Mouse (Mus musculus) right cerebral cortex, postnatal 10 days (tissue): Measurements from ENCODE around the gene Pacrg.
A peak's percentile ranks its signal among the peaks of the same experiment; 100 is the strongest.

ENCODE experiments used
- DNase-seq, 2 experiments: peaks; one replicate each; pipeline ENCODE4 v3.0.0; 2021; ENCODE audit warnings: low spot score in 2 of 2

The Pacrg gene

DNA sequence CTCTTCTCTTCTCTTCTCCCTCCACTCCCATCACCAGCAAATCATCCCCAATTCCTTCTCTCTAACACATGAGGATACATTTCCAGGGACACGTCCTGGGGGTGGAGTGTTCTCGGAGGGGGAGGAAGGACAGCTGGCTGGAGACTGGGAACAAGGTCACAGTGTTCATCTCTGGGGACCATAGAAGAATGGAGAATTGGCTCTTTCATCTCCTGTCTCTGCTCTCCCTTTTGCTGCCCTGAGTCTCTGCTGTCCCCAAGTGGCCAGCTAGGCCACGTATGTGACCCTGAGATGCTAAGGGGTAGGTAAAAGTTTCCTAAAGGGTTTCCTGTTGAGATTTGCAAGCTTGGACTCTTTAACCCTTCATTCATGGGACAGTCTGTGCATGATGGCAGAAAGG, 347.0 kb downstream of the Pacrg start:
- DNase-seq, result peak; percentile 68 to 73

DNA sequence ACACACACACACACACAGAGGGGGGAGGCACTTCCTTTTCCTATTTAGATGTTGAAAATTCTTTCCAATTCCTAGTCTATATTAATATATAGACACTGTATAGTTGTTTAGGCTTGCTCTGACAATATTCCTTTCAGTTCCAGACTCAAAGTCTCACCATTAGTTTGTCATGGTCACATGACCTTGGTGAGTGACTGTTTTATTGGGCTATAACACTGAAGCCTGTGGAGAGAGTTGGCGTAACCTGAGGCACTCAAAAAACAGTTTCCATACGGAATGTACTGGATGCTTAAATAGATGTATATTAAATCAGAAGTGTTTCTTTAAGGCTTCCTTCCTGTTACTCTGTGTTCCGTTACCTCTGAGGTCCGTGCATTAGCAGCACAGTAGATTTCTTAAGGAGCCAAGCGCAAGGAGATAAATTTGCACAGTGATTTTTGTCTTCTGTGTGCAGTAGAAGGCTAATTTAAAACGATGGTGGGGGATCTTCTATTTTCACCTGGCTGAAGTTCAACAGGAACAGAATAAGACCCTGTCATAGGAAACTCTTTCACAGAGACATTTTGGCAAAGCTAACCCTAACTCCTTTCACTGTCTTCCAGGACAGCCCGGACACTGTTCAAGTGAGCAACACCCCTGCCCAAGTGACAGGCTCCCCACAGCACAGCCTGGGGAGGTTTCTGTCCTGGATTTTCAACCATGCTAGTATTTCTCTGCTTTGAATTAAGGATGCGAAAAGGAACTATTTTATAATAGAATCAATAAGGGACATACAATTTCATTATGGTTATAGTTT, 349.5 kb downstream of the Pacrg start:
- DNase-seq, result peak in 1 of 2 experiments; percentile 51

GRCm38 (mm10) chr17:10488873-10489272, 351.2 kb downstream of the Pacrg start:
- DNase-seq, result no peak

DNA sequence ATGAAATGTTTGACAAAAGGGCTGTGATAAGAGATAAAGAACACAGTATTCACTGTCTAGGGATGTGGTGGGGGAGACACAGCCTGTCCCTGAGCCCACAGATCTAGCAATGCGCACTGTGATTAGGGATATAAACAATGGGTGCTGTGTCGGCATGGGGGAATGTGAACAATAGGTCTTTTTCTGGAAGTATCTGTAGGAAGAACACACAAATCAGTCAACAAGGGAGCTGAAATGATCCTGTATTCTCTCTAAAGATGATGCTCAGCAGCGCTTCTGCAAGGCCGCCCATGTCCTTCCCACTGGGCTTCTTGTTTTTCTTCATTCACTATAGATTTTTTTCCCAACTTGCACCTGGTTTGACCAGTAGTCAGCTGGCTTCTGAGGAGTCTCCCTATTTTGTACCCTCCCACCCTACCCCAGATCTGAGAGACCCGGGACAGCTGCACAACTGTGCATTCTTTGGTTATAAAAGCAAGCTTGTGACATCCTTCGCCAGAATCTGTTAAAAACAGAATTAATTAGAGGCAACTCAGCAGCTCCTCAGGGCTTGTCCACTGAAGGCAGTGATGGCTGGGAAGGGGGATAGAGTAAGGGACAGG, 356.1 kb downstream of the Pacrg start:
- peak in 1 of 2 experiments; percentile 58 for DNase-seq

DNA sequence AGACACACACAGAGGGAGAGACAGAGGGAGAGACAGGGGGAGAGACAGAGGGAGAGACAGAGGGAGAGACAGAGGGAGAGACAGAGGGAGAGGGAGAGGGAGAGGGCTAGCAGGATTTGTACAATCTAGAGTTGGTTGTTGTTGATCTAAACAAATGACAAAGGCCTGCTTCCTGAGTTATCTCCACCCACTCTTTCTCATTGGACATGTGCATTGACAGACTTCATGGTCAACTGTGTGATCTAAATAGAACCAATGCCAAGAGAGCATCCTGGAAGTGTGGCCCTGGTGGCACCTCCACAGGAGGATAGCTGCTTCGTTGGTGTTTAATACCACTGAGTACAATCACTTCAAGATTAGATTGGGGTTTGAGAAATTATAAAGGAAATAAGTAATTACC, 359.0 kb downstream of the Pacrg start:
- DNase-seq, result no peak

DNA sequence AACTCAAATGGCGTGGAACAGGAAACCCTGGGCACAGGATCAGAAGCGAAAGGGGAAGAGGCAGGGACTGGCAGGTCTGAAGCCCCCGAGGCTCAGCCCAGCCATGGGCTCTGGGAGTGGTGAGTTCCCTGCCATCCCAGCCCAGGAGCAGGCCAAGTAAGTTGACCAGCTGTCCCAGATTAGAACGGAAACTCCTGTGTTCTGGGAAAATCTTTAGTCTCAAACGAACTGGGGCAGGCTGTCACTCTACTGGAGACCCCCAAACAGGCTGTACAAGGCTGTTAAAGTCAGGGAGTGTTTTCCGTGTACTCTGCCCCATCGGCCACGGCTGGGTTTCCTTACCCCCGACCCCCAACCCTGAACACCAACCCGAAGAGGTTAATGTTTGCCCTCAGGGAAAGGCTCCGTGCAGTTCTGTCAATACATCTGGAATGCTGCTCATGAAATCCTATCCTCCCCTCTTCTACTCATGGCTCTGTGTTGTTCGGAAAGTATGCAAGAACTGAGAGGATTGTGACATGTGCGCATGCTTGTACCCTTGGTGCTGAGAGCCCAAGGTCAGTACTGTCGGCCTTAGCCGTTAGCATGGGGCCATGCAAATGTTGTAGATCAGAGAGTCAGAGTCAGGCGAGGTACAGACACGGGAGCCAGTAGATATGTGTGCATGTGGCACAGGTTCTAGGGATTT, 360.9 kb downstream of the Pacrg start:
- no peak for DNase-seq

GRCm38 (mm10) chr17:10478377-10478776, 361.7 kb downstream of the Pacrg start:
- no peak for DNase-seq

DNA sequence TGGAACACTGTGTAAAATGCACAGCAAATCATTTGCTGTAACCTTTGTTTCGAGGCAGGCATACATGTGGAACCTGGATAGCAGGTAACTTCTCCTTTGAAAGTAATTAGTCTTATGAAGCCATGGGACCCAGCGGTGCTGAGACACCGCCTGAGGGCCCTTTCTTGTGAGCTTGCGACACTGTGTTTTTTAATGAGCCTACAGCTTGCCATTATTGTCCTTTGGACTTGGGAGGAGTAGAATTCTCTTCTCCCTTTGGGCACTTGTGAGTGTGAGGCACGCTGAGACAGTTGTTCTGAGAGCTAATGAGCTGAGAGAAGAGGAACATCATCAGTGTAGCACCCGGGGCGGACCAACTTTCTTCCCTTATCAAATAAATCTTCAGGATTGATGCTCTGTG, 363.3 kb downstream of the Pacrg start:
- no peak for DNase-seq

DNA sequence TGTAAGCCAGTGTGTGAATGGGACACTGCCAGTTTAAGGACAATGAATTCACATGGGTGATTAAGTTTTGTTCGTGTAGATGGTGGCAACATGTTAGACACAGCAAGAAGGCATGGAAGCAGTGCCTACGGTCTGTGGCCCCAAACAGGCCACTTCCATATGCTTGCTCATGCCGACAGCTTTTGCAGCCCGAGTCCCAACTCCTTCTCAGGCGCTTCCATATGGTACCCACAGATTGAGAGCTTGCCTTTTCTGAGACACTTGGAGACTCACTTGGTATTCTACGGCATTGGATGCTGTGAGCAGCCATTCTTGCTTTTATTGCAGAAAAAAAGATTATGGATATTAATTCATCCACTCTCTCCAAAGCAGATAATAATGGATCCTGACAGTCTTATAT, 365.1 kb downstream of the Pacrg start:
- DNase-seq, result peak; percentile 52 to 71

GRCm38 (mm10) chr17:10473826-10474384, 366.2 kb downstream of the Pacrg start:
- no peak for DNase-seq

DNA sequence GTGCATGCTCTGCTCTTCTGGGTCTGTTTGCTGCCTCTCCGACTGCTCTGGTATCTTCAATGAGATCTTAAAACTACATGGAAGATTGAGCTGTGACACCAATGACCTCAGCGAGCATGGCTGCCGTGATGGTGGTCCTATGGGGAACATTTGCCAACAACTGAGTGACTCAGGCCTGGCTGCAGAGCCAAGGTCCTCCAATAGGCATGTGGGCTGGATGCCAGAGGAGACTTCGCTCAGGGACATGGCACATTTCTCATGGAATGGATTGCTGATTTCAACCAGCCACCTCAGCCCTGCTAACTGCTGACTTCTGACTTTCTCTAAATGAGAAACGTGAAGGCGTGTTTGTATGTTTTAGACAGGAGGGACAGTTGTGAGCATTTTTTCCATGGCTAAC, 366.9 kb downstream of the Pacrg start:
- no peak for DNase-seq

GRCm38 (mm10) chr17:10469874-10470568, 370.1 kb downstream of the Pacrg start:
- peak in 1 of 2 experiments; percentile 1 for DNase-seq

DNA sequence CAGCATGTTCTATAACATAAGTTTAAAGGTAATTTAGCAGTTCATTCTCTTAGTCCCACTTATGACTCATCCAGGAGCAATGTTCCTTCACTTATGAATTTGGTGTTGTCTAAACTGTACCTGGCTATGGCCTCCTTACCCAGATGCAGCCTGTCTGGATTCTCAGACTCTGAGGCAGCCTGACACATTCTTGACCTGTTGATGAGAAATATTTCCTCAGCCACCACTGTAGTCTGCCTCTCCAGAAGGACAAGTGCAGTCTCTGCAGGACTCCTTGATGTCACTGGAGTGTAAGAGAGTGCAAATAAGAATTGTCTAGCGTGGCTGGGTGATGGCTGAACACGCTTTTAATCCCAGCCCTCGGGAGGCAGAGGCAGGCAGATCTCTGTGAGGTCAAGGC, 373.0 kb downstream of the Pacrg start:
- no peak for DNase-seq

- no peak for DNase-seq
These were observed 374.6 kb downstream of the Pacrg start for GRCm38 (mm10) chr17:10465467-10465866.

DNA sequence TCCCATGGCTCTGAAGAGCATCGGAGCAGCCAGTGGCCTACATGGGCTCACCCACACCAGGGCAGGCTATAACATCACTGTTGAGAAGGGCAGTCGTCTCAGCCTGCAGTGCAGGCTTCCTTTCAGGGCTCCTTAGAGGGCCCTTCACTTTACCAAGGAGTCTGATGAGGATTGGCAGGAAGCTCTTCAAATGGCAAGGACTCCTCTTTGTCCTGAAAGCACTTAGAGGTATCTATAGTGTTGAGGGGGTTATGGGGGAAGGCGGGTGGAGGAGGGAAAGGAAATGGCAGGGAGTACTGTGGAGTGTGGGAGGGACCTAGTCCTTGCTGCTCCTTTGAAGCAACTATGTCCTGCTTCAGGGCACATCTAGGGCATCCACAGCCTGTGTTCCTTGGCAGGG, 375.4 kb downstream of the Pacrg start:
- DNase-seq, result no peak

GRCm38 (mm10) chr17:10463626-10464025, 376.5 kb downstream of the Pacrg start:
- DNase-seq, result no peak

DNA sequence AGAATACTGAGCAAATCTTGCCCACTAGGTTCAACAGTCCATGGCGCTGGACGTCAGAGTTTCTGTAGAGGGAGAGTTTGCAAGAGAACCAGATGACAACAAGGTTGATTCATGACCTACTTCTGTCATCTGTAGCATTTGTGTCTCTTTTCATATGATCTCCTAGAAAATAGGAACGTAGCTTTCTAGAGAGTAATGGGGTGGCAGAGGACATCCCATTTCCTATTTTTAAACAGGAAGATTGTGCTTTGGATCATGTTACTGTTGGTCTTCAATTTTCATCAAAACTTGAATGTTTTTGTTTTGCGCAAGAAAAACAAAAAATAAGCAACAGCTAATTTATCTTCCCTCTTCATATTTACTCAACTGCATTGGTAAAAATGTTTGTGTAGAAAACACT, 379.2 kb downstream of the Pacrg start:
- DNase-seq, result no peak

- no peak for DNase-seq
These were observed 381.4 kb downstream of the Pacrg start for GRCm38 (mm10) chr17:10458743-10459142.

DNA sequence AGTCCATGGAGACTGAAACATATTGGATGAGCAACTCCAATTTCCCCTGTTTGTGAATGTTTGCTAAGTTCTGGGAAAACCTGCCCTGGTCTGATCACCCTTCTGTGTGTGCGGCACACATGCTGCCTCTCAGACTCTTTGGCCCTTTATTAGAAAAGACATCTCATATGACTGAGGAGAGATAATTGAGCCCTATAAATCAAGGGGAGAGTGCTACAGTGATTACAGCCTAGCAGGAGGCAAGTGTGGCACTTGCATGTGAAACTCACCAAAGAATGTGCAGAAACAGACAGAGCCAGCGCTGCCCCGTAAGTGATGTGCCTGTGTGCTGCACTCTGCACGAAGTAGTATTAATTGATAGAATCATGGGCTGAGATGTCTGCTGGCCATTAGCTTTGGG, 383.7 kb downstream of the Pacrg start:
- peak in 1 of 2 experiments; percentile 4 for DNase-seq

DNA sequence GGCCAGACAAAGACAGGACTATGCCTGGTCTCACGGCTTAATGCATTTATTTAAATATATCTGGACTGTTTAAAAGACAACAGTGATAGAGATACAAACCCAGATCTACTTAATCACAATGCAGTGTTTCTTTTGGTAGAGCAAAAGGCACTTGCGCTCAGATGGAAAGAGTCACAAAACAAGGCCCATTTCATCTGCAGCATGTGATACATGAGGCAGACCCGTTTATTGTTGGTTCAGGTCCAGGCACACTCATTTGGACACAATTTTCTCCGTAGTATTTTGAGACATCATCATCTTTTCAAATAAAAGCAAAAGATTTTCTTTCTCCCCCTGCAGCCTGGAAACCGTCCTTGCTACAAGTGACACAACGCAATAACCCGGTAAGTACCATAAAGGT, 384.1 kb downstream of the Pacrg start:
- peak in 1 of 2 experiments; percentile 8 for DNase-seq

DNA sequence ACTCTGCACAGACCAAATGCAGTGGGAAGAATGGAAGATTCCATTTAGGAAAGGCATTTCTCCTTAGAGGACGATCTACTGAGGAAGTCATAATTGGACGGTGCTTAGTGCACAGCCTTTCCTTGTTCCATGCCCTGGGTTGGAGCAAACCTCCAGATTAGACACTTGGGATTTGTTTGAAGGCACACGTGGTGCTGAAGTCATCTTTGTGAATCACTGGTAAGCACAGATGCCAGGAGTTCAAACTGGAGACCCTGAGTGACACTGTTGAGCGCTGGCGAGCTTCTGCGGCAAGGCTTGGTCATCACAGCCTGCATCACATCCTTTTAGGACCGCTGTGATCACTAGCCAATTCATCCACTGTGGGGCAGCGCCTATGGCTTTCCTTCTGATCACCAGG, 385.7 kb downstream of the Pacrg start:
- peak in 1 of 2 experiments; percentile 14 for DNase-seq

GRCm38 (mm10) chr17:10452801-10453200, 387.3 kb downstream of the Pacrg start:
- DNase-seq, result peak in 1 of 2 experiments; percentile 7
